Mouse (Mus musculus) heart, embryonic 14.5 days (tissue): ENCODE measurements at regions not wholly inside any gene's neighbourhood (a gene's known extent, or its start where the extent isn't known, plus 50 kb on each side); places are given as distances from the start of the nearest gene placed in this dataset.

Source experiments
- ATAC-seq: fragments of 200-750 bp; cut with Nextera tagmentation; 2 replicates; pipeline ENCODE4 v1.8.0; 2017; ENCODE audit warnings: low read depth, moderate TSS enrichment; ENCODE audit not compliant: insufficient number of reproducible peaks, insufficient read depth, low FRiP score
- H3K27ac ChIP-seq, 2 experiments: fragments of 200-500 bp in 1 of 2; fragments of 300-500 bp in 1 of 2; sonication (generic) in 1 of 2; replicated peaks in 1 of 2; 2 replicates each; pipeline ENCODE4 v1.5.1; 2012 to 2014; ENCODE audit warnings: low read depth in 2 of 2, low read length in 2 of 2, control low read depth in 1 of 2, mild to moderate bottlenecking in 1 of 2, mixed read lengths in 1 of 2; ENCODE audit not compliant: control insufficient read depth in 1 of 2, insufficient read depth in 1 of 2
- H3K27me3 ChIP-seq: fragments of 300-500 bp; sonication (generic); 2 replicates; pipeline ENCODE4 v1.6.1; 2014; ENCODE audit warnings: mild to moderate bottlenecking, low read length, control low read depth; ENCODE audit not compliant: control insufficient read depth, insufficient read depth
- H3K36me3 ChIP-seq: fragments of 300-500 bp; sonication (generic); 2 replicates; pipeline ENCODE4 v1.6.1; 2014; ENCODE audit warnings: mild to moderate bottlenecking, control low read depth, low read length, mixed read lengths; ENCODE audit not compliant: control insufficient read depth, insufficient read depth
- H3K4me1 ChIP-seq, 2 experiments: fragments of 200-500 bp in 1 of 2; fragments of 300-500 bp in 1 of 2; sonication (generic) in 1 of 2; 2 replicates each; pipeline ENCODE4 v1.6.1; 2012 to 2014; ENCODE audit warnings: low read length in 2 of 2, control low read depth in 1 of 2, mixed read lengths in 1 of 2; ENCODE audit not compliant: control insufficient read depth in 2 of 2, insufficient read depth in 2 of 2
- H3K4me2 ChIP-seq: fragments of 300-500 bp; sonication (generic); 2 replicates; pipeline ENCODE4 v1.6.1; 2014; ENCODE audit warnings: mild to moderate bottlenecking, low read length
- H3K4me3 ChIP-seq, 2 experiments: fragments of 200-500 bp in 1 of 2; fragments of 300-500 bp in 1 of 2; sonication (generic) in 1 of 2; 2 replicates each; pipeline ENCODE4 v1.5.1; 2012 to 2014; ENCODE audit warnings: low read length in 2 of 2, mild to moderate bottlenecking in 2 of 2, control low read depth in 1 of 2, low read depth in 1 of 2, moderate library complexity in 1 of 2; ENCODE audit not compliant: control insufficient read depth in 1 of 2, insufficient read depth in 1 of 2
- H3K9ac ChIP-seq: fragments of 300-500 bp; sonication (generic); 2 replicates; pipeline ENCODE4 v1.6.1; 2014; ENCODE audit warnings: mild to moderate bottlenecking, low read length
- H3K9me3 ChIP-seq: fragments of 300-500 bp; sonication (generic); 2 replicates; pipeline ENCODE4 v1.6.1; 2016; ENCODE audit warnings: low read length, control low read depth; ENCODE audit not compliant: control insufficient read depth
- WGBS: fragments of 180-500 bp; shearing (Covaris S2); extraction: QIAGEN DNeasy Blood & Tissue Kit; methylation state at CpG from one replicate; pipeline ENCODE4 v1.1.7; 2014; 5-methylcytosine and 5-hydroxymethylcytosine counted together

DNA sequence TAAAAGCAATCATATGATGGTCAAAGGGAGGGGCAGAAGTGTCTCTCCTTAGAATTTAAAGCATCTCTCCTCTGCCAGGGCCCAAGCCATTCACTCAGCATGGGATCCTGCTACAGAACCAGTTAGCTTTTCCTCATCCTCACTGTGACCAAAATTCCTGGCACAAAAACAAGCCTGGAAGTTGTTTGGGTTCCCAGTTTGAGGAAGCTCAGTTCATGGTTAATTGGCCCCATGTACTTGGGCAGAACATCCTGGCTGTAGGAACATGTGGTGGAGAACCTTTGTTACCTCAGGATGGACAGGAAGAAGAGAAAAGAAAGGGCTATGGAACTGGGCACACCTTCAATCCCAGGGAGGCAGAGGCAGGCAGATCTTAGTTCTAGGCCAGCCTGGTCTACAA is 52.4 kb upstream of the Mfge8 start:
- Histone ChIP-seq H3K9me3 (no peaks in the 10 kb centered on the region), H3K4me2 (no peak overlapping the region), H3K27ac (no peak overlapping the region), H3K9ac (no peak overlapping the region), H3K4me1 (peaks cover 10 to 13% of the 10 kb centered on the region in 2 experiments), H3K36me3 (no peaks in the 10 kb centered on the region), H3K27me3 (no peaks in the 10 kb centered on the region), H3K4me3 (no peak overlapping the region)
- no peak for ATAC-seq

GRCm38 (mm10) chr7:79202336-79202735 is 53.5 kb upstream of the Mfge8 start:
- peak overlapping the region; percentile 54 to 75 for H3K27ac ChIP-seq
- 28% methylated on average over 7 of the region's 7 CpGs for WGBS
- ATAC-seq: no peak
- peak overlapping the region; percentile 3; the same call in 1 of the 2 replicates for H3K4me2 ChIP-seq
- H3K9ac ChIP-seq: no peak overlapping the region
- no peak overlapping the region for H3K4me3 ChIP-seq
- no peaks in the 10 kb centered on the region for H3K9me3 ChIP-seq
- no peaks in the 10 kb centered on the region for H3K27me3 ChIP-seq
- no peaks in the 10 kb centered on the region for H3K36me3 ChIP-seq
- peaks cover 12 to 17% of the 10 kb centered on the region in 2 experiments for H3K4me1 ChIP-seq

DNA sequence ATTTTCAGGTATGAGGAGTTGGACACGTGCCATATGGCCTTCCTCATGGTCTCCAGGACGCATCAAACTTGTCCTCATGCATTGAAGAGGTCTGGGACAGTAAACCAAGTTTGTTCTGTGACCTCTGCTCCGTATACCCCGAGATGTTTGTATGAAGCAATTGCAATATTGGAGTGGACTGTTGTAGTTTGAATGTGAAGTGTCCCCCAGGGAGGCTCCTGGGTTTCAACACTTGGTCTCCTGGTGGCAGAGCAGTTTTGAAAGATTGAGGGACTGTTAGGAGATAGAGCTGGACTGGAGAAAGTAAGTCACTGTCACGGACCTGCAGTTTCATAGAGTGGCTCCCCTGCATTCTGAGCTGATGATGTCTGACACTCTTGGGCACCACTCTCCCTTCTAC is 54.6 kb upstream of the Mfge8 start:
- H3K36me3 ChIP-seq: no peaks in the 10 kb centered on the region
- H3K9me3 ChIP-seq: no peaks in the 10 kb centered on the region
- H3K27ac ChIP-seq: no peak overlapping the region
- no peak overlapping the region for H3K9ac ChIP-seq
- peaks cover 12 to 17% of the 10 kb centered on the region in 2 experiments for H3K4me1 ChIP-seq
- no peak overlapping the region for H3K4me3 ChIP-seq
- 81% methylated on average over 5 of the region's 5 CpGs for WGBS
- no peaks in the 10 kb centered on the region for H3K27me3 ChIP-seq
- ATAC-seq: no peak
- no peak overlapping the region for H3K4me2 ChIP-seq

DNA sequence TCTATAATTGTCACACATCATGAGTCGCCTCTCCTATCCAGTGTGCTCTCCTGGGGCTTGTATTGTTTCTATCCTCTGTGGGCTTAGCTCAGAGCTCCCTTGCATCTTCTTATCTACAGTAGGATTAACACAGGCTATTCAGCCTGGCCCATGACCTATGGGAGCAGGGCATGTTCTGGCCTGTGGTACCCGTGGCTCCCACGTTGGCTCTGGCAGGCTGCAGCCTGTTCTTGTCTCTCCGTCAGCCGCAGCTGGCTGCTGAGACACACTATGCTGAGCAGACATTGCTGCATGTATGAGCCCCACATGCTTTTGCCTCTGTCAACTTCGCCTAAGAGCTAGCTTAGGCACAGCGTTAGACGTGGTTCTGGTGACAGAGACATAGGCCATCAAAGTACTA is 58.3 kb upstream of the Mfge8 start:
- Histone ChIP-seq H3K9me3 (no peaks in the 10 kb centered on the region), H3K36me3 (no peaks in the 10 kb centered on the region), H3K27ac (peak overlapping the region in 1 of 2 experiments; percentile 5; a peak in 1 of 4 replicates), H3K4me1 (peaks cover 20 to 36% of the 10 kb centered on the region in 2 experiments), H3K9ac (no peak overlapping the region), H3K27me3 (no peaks in the 10 kb centered on the region), H3K4me3 (no peak overlapping the region), H3K4me2 (no peak overlapping the region)
- 32% methylated on average over 8 of the region's 8 CpGs for whole genome bisulfite sequencing
- ATAC-seq: no peak

GRCm38 (mm10) chr7:79210376-79211215 is 61.7 kb upstream of the Mfge8 start:
- Histone ChIP-seq H3K27me3 (no peaks in the 10 kb centered on the region), H3K9ac (no peak overlapping the region), H3K4me1 (peaks cover 10 to 27% of the 10 kb centered on the region in 2 experiments), H3K4me3 (no peak overlapping the region), H3K36me3 (no peaks in the 10 kb centered on the region), H3K27ac (no peak overlapping the region), H3K9me3 (no peaks in the 10 kb centered on the region), H3K4me2 (peak overlapping the region; percentile 56)
- no peak for ATAC-seq
- WGBS: 72% methylated on average over 2 of the region's 2 CpGs

DNA sequence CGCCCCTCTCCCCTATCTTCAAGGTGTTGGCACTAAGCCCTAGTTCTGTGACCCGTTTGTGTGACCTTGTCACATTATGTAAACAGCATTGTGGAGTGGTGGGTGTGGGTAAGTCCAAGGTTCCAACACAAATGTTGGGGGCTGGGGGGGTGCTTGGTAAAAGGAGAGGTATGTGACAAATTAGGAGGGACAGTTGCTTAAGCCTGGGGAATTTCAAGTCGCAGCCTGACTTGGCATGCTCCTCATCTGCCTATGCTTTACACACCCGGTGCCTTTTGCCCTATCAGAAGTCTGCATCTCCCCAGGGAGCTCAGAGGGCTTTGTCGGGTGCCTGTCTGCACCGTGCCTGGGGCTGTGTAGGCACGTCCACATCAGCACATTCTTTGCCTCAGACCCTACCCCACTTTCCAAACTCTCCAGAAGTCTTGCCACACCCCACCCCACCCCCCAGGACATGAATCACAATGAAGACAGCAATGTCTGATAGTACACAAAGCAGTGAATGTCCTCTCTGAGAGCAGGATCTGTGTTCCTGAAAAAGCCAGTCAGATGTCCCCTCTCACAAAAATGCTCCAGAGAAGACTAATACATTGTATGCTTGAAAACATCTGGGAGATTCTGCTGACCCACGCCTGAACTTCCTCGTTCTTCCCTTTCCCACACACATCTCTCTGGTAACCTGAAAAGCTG is 61.6 kb upstream of the Abhd2 start:
- H3K27me3 ChIP-seq: no peaks in the 10 kb centered on the region
- H3K36me3 ChIP-seq: no peaks in the 10 kb centered on the region
- H3K4me2 ChIP-seq: peak overlapping the region; percentile 56
- H3K9ac ChIP-seq: peak overlapping the region; percentile 32; the same call in 1 of the 2 replicates
- no peak overlapping the region for H3K4me3 ChIP-seq
- peak; percentile 45; the same call in 1 of the 2 replicates for ATAC-seq
- H3K27ac ChIP-seq: 0 out of 4 replicates have a peak overlapping the region, but pooled peaks of 1 of the 2 experiments have one; percentile 46
- WGBS: 7% methylated on average over 9 of the region's 9 CpGs
- H3K4me1 ChIP-seq: peaks cover 10 to 27% of the 10 kb centered on the region in 2 experiments
- peaks cover 1% of the 10 kb centered on the region; the same call in 1 of the 2 replicates for H3K9me3 ChIP-seq

DNA sequence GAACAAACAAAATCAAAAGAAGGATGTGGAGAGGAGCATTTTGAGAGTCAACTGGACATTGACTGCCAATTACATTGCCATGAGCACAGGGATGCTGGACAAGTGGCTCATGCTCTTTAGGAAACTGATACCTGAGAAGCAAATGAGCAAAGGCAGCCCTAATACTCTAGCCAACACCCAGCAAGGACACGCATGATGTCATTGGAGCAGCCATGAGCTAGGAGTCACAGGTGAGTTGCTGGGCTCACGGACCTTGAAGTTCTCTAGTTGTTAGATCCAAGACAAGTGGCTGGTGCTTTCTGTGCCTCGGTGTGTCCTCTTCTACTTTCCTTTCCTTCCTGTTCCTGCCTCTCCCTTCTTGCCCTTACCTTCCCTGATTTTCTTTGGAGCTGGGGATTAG is 60.8 kb upstream of the Abhd2 start:
- Histone ChIP-seq H3K27ac (no peak overlapping the region), H3K27me3 (no peaks in the 10 kb centered on the region), H3K36me3 (no peaks in the 10 kb centered on the region), H3K4me1 (peaks cover 9 to 23% of the 10 kb centered on the region in 2 experiments), H3K9me3 (peaks cover 2% of the 10 kb centered on the region; the same call in 1 of the 2 replicates), H3K4me3 (no peak overlapping the region), H3K9ac (no peak overlapping the region), H3K4me2 (no peak overlapping the region)
- ATAC-seq: no peak
- WGBS: 97% methylated on average over 3 of the region's 3 CpGs
